Mouse (Mus musculus): ENCODE measurements around the gene Clcf1. TPM values are rescaled to one million over a fixed set of nuclear protein-coding genes. Genes with fewer than 3 reads are reported as not detected.

The Clcf1 gene
- total RNA-seq, 1 experiment from 2014 or later: 52.0 TPM

- no peak for ATAC-seq (ENCODE audit: extremely low read depth, insufficient number of reproducible peaks, low FRiP score, poor library complexity, severe bottlenecking)
Measured at GRCm38 (mm10) chr19:4214771-4215450, 873 bp downstream of the Clcf1 start.

GRCm38 (mm10) chr19:4215451-4215840 lies 1.4 kb downstream of the Clcf1 start:
- no peak for ATAC-seq (ENCODE audit: extremely low read depth, insufficient number of reproducible peaks, low FRiP score, poor library complexity, severe bottlenecking)

- ATAC-seq (ENCODE audit: extremely low read depth, insufficient number of reproducible peaks, low FRiP score, poor library complexity, severe bottlenecking): no peak
Measured at GRCm38 (mm10) chr19:4216041-4216685, 2.1 kb downstream of the Clcf1 start.

- ATAC-seq (ENCODE audit: extremely low read depth, insufficient number of reproducible peaks, low FRiP score, poor library complexity, severe bottlenecking): no peak
Measured at GRCm38 (mm10) chr19:4217140-4217539, 3.1 kb downstream of the Clcf1 start.

- no peak for ATAC-seq (ENCODE audit: extremely low read depth, insufficient number of reproducible peaks, low FRiP score, poor library complexity, severe bottlenecking)
Measured at GRCm38 (mm10) chr19:4217855-4218254, 3.8 kb downstream of the Clcf1 start.

GRCm38 (mm10) chr19:4218293-4218692 lies 4.3 kb downstream of the Clcf1 start:
- ATAC-seq (ENCODE audit: extremely low read depth, insufficient number of reproducible peaks, low FRiP score, poor library complexity, severe bottlenecking): no peak

GRCm38 (mm10) chr19:4218784-4219183 lies 4.7 kb downstream of the Clcf1 start:
- ATAC-seq (ENCODE audit: extremely low read depth, insufficient number of reproducible peaks, low FRiP score, poor library complexity, severe bottlenecking): peak; percentile 31; the same call in 1 of the 2 replicates

GRCm38 (mm10) chr19:4219943-4220342 lies 5.9 kb downstream of the Clcf1 start:
- no peak for ATAC-seq (ENCODE audit: extremely low read depth, insufficient number of reproducible peaks, low FRiP score, poor library complexity, severe bottlenecking)

- no peak for ATAC-seq (ENCODE audit: extremely low read depth, insufficient number of reproducible peaks, low FRiP score, poor library complexity, severe bottlenecking)
Measured at GRCm38 (mm10) chr19:4220416-4220815, 6.4 kb downstream of the Clcf1 start.

GRCm38 (mm10) chr19:4220957-4221743 lies 7.1 kb downstream of the Clcf1 start:
- ATAC-seq (ENCODE audit: extremely low read depth, insufficient number of reproducible peaks, low FRiP score, poor library complexity, severe bottlenecking): no peak

- ATAC-seq (ENCODE audit: extremely low read depth, insufficient number of reproducible peaks, low FRiP score, poor library complexity, severe bottlenecking): peak; percentile 7; the same call in 1 of the 2 replicates
Measured at GRCm38 (mm10) chr19:4222165-4222564, 8.1 kb downstream of the Clcf1 start.

GRCm38 (mm10) chr19:4226779-4227178 lies 12.7 kb downstream of the Clcf1 start:
- peak; percentile 3; the same call in 1 of the 2 replicates for ATAC-seq (ENCODE audit: extremely low read depth, insufficient number of reproducible peaks, low FRiP score, poor library complexity, severe bottlenecking)

- no peak for ATAC-seq (ENCODE audit: extremely low read depth, insufficient number of reproducible peaks, low FRiP score, poor library complexity, severe bottlenecking)
Measured at GRCm38 (mm10) chr19:4227446-4227845, 13.4 kb downstream of the Clcf1 start.

- ATAC-seq (ENCODE audit: extremely low read depth, insufficient number of reproducible peaks, low FRiP score, poor library complexity, severe bottlenecking): peak; percentile 34; the same call in 1 of the 2 replicates
Measured at GRCm38 (mm10) chr19:4227894-4228678, 14.0 kb downstream of the Clcf1 start.

- no peak for ATAC-seq (ENCODE audit: extremely low read depth, insufficient number of reproducible peaks, low FRiP score, poor library complexity, severe bottlenecking)
Measured at GRCm38 (mm10) chr19:4228891-4229290, 14.9 kb downstream of the Clcf1 start.

- no peak for ATAC-seq (ENCODE audit: extremely low read depth, insufficient number of reproducible peaks, low FRiP score, poor library complexity, severe bottlenecking)
Measured at GRCm38 (mm10) chr19:4229451-4230076, 15.5 kb downstream of the Clcf1 start.

GRCm38 (mm10) chr19:4230415-4230814 lies 16.4 kb downstream of the Clcf1 start:
- no peak for ATAC-seq (ENCODE audit: extremely low read depth, insufficient number of reproducible peaks, low FRiP score, poor library complexity, severe bottlenecking)

Measured in neutrophil, adult 5-6 weeks (primary cell).